Mouse (Mus musculus): ENCODE results near the gene Grpr.

The Grpr gene

DNA sequence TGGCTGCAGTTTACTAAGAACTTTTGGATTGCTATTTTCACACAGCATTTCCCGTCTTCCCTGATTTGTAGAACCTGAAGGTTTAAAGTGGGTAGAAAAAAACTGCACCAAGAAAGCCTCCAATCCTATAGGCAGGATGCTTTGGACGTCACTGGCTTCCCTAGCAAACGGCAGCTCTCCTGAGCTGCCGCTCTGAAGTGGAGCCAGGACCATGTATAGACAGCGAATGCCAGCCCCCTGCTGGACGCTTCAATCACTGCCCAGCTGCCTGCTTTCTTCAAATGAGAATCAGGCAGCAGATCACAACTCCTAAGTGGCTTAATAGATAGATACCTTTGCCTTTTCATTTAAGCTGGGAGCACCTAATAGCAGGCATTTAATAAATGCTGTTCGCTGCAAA, at the start of gene Grpr:
Grpr (minus strand) TSS at position 12 of the 400 bp plus-strand sequence.
- TF ChIP-seq GATA4 (IDR thresholded peaks at IDR 0.05; ENCODE audit: insufficient replicate concordance, low read length) = no peak

DNA sequence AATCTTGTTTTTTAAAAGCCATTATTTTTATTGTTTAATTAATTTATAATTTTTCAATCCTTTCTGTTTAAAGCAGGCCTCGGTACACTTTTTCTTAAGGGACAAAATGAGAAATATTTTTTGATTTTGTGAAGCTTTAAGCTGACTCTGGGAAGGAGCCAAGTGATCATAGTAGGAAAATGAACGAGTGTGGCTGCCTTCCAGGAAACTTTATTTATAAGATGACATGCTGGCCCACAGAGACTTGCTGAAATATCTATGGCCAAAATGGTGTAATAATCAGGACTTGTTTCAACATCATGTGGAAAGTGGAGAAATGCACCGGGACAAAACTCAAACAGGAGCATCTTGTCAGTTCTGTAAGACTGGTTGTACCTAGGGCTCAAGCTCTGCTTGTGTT, 11.0 kb upstream of the Grpr start:
- no peak for TF ChIP-seq GATA4 (IDR thresholded peaks at IDR 0.05; ENCODE audit: insufficient replicate concordance, low read length)

DNA sequence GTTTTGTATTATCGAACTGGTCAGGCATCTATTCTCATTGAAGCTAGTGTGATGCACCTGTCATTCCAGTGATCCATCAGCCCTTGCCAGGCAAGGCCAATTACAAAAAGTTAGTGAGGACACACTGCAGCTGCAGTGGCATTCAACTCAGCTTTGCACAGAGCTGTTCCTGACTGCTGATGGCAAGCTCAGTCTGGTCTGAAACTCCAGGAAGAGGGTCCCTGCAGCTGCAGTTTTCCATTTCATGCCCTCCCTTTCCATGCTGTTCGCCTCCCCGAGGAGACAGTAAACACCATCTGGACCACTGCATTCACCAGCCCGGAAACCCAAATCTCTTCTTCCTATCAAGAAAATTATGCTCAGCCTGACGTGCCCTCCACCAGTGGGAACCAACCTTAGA, 2.4 kb downstream of the Grpr start:
- no peak for TF ChIP-seq GATA4 (IDR thresholded peaks at IDR 0.05; ENCODE audit: insufficient replicate concordance, low read length)

DNA sequence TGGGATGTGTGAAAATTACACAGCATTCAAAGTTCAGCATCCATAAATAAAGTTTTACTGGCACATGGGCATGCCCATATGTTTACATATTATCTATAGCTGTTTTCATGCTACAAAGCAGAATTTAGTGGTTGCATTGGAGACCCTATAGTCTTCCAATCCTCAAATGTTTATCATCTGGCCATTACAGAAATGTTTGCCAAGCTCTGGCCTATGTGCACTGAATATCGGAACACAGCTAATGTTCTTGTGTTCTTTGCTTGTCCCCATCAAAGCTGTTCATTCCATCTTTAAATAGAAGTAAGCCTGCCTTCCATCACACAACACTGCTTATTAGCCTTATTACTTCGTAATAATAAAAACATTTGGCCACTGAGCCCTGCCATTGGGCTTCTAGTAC, 16.6 kb downstream of the Grpr start:
- no peak for TF ChIP-seq GATA4 (IDR thresholded peaks at IDR 0.05; ENCODE audit: insufficient replicate concordance, low read length)

DNA sequence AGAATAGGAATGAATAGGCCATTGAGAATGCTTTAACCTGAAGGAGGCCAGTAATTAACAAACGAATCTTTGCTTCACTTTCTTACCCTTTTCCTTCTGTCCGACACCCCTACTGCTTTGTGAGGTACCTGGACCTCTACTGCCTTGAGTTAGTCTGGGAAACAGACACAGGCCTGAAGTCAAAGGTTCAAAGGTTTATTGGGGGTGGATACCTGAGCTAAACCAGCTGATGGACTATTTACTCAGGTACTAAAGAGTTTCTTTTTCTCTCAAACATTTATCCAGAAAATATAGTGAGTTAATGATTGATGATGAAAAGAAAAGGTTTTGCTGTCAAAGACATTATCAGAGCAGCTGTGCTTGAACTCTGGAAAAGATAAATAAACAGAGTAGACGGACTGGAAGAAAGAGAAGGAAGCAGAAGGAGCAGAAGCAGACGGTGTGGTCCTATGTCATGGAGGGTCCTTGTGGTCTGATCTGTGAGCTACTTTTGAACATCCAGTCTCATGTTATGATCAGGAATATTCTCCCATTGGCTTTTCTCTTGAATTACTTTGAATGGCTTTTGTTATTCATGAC, 30.4 kb downstream of the Grpr start:
- no peak for TF ChIP-seq GATA4 (IDR thresholded peaks at IDR 0.05; ENCODE audit: insufficient replicate concordance, low read length)

DNA sequence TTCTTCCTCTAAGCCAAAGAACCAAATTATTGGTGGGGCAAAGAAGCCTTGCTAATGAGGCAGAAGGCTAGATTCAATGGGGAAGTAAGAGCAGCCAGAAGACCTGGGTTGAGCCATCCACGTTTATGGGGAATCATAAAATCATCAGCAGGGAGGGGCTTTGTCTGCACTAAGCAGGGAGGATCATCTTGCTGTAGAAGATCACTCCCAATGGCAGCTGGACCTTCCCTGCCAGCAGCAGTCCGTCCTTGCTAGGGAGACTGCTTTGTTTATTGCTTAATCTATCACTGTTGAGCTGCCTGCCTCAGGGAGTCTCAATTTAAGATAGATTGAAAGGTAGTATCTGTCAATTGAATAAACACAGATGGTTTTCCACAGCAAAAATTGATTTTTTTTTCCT, 37.7 kb downstream of the Grpr start:
- TF ChIP-seq GATA4 (IDR thresholded peaks at IDR 0.05; ENCODE audit: insufficient replicate concordance, low read length) = no peak

DNA sequence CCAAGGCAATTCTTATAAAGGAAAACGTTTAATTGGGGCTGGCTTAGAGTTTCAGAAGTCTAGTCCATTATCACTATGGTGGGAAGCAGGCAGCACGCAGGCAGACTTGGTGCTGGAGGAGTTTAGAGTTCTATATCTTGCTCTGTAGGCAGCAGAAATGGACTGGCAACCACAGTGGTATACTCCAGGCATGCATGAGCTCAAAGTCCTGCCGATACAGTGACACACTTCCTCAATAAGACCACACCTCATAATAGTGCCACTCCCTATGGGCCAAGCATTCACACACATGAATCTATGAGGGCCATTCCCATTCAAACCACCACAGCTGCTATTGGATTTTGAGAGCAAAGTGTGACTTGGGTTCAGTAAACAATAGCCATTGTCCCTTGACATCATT, 47.4 kb downstream of the Grpr start:
- no peak for TF ChIP-seq GATA4 (IDR thresholded peaks at IDR 0.05; ENCODE audit: insufficient replicate concordance, low read length)
